Mouse (Mus musculus): Measurements from ENCODE around the gene E430018J23Rik. TPM values are rescaled to one million over a fixed set of nuclear protein-coding genes. Genes with fewer than 3 reads are reported as not detected.
"Not testable (repeated sequence)": the region's sequence is repeated elsewhere in the genome, so short reads cannot be mapped to it uniquely, and the experiment has no call there.

The E430018J23Rik gene
- 4.4 and 4.9 TPM in 2 replicates for polyA plus RNA-seq (2015; fragmentation: Nextera tagmentation; extraction: Ambion mirVana)

DNA sequence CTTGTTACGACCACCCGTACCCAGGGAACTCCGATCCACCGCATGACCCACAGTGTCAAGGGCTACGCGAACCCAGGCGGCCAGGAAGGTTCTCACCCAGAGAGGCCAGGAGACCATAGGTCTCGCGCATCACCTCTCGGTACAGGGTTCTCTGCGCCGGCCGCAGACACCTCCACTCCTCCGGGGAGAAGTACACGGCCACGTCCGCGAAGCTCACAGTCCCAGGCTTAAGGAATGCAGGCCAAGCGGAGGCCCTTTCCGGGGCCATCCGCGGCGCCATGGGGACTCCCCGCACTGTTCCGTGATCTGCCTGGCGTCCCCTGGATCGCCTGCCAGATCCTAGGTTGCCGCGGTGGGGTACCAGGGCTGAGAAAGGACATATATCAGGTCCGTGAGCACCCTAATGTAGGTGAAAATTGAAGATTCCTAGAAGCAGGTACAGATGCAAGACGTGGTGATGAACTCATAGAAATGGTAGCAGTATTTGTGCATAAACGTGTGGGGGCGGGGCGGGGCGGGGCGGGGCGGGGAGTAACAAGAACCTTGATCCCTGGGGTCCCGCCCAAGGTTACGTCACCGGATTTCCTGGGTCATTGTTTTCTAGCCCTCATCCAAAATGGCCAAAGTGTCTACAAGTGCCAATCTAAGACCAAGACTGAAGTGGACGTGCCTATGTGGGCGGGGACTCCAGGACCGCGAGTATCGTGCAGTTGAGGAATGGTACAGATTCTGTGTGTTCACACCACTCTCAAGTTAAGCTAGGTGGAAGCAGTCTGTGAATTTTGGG is at the start of gene E430018J23Rik:
E430018J23Rik (minus strand) TSS at position 473 of the 787 bp plus-strand sequence.
- peak; percentile 95 for DNase-seq (ENCODE audit: low spot score)

DNA sequence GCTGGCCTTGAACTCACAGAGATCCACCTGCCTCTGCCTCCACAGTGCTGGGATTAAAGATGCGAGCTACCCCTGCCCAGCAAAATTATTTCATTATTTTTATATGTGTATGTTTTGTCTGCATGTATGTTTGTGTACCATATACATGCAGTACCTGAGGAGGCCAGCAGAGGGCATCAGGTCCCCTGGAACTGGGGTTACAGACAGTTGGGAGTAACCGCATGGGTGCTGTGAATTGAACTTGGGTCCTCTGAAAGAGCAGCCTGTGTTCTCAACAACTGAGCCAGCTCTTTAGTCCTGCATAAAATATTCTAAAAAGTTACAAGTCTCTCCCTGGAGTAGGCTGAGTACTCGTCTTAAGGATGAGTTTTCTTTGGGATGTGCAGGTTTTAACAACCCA is 44.3 kb upstream of the E430018J23Rik start:
- peak; percentile 24 for DNase-seq (ENCODE audit: low spot score)

DNA sequence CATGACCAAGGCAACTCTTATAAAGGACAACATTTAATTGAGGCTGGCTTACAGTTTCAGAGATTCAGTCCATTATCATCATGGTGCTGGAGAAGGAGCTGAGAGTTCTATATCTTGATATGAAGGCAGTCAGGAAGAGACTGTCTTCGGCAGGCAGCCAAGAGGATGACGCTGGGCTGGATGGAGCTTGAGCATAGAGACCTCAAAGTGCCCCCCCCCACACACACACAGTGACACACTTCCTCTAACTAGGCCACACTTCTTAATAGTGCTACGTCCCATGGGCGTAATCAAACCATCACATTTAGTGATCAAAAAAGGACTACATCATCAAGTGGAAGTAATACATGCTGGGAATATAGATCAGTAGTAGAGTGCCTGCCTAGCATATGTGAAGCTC is 41.8 kb upstream of the E430018J23Rik start:
- DNase-seq (ENCODE audit: low spot score) = no peak

DNA sequence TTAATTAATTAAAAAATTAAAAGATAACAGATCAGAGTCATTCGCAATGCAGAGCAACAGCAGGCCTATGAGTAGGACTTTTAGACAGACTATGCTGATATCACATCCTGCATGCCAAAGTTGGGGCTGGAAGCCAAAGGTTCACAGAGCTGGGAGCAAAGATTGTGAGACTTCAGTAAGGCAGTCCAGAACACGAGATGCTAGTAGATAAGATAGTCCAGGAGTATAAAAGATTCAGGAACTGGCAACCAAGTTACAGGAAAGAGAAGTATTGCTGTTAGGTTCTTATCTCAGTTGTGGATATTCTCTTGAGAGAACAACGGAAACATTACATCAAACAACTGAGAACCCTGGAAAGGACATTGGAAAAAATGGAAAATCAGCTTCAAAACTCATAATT is 32.9 kb upstream of the E430018J23Rik start:
- no peak for DNase-seq (ENCODE audit: low spot score)

DNA sequence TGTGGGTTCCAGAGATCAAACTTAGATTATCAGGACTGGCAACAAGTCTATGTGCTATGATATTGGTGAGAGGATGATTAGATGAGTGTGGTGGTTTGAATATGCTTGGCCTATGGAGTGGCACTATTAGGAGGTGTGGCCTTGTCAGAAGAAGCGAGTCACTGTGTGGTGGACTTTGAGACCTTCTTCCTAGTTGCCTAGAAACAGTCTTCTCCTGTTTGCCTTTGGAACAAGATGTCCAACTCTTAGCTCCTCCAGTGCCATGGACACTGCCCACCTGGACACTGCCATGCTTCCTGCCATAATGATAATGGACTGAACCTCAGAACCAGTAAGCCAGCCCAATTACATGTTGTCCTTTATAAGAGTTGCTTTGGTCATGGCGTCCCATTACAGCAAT is 32.5 kb upstream of the E430018J23Rik start:
- DNase-seq (ENCODE audit: low spot score) = no peak

DNA sequence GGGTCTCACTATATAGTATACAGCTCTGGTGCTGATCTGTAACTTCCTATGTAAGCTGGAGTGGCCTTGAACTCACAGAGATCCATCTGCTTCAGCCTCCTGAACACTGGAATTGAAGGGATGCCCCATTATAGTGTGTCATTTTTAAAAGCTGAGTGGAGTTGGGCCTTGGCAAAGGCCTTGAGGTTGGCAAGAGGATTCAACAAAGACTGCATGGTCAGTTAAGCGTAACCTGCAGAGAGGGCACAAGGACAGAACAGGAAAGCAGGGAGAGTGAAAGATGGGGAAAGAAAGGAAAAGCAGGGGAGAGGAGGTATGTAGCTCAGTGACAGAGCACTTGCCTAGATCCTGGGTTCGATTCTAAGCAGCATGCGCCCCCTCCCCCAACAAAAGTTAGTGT is 31.9 kb upstream of the E430018J23Rik start:
- no peak for DNase-seq (ENCODE audit: low spot score)

DNA sequence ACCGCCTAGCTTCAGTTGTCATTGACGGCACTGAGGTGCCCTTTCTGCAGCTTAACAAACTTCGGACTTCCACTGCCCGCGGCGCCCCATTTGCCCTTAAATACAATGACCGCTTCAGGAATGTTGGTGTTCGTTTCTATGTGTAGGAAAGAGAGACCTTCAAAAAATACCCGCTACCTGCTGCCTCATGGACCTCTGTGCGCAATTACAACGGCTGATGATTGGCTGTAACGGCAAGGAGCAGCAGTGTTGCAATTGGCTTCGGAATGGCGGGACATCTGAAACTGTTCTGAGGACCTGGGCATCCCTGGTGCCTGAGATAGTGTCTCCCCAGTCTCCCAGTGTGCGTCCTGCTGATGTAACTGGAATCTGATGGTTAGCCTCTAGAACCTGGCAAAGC is 28.8 kb upstream of the E430018J23Rik start:
- DNase-seq (ENCODE audit: low spot score) = no peak

DNA sequence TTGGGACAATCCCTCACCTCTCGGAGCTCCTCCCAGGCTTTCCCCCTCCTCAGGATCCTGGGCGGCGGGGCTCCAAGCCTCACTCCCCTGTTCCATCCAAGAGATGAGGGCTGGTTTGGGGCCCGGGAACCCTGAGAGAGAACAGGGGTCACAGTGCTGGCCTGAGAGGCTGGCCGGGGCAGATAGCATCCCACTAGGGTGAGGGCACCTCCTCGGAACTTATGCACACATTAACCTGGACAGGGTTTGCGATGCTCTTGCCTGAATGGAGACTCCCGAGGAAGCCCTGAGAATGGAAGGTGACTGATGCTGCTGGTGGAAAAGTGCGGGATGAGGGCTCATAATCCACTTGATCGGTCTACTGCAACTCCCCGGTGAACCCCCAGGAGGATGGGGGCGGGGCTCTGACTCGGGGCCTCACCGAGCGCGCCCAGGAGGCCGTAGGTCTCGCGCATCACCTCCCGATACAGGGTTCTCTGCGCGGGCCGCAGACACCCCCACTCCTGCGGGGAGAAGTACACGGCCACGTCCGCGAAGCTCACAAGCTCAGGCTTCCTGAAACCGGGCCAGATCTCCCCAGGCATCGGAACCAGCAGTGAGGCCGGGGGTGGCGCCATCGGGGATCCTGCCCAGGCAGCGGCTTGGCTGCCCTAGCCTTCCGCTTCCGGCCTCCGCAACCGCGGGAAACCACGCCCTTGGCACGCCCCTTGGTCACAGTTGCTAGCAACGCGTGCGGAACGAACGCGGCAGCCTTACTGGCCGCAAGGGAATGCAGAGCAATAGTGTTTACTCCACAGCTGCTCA is 28.2 kb upstream of the E430018J23Rik start, which contains the start of gene Zfp688:
Zfp688 (minus strand) TSS at position 681 of the 804 bp plus-strand sequence.
- DNase-seq (ENCODE audit: low spot score) = peak; percentile 96

DNA sequence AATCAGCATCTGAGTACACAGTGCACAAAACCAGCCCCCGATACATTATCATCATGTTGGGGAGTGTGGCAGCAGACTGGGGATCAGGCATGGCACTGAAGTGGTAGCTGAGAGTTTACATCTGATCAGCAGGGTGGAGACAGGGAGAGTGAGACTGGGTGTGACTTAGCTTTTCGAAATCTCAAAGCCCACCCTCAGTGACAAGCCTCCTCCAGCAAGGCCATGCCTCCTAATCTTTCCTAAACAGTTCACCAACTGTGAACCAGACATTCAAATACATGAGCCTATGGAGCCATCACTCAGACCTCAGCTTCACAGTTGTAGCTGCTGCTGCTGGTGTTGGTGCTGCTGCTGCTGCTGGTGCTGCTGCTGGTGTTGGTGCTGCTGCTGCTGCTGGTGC is 18.0 kb upstream of the E430018J23Rik start:
- no peak for DNase-seq (ENCODE audit: low spot score)

DNA sequence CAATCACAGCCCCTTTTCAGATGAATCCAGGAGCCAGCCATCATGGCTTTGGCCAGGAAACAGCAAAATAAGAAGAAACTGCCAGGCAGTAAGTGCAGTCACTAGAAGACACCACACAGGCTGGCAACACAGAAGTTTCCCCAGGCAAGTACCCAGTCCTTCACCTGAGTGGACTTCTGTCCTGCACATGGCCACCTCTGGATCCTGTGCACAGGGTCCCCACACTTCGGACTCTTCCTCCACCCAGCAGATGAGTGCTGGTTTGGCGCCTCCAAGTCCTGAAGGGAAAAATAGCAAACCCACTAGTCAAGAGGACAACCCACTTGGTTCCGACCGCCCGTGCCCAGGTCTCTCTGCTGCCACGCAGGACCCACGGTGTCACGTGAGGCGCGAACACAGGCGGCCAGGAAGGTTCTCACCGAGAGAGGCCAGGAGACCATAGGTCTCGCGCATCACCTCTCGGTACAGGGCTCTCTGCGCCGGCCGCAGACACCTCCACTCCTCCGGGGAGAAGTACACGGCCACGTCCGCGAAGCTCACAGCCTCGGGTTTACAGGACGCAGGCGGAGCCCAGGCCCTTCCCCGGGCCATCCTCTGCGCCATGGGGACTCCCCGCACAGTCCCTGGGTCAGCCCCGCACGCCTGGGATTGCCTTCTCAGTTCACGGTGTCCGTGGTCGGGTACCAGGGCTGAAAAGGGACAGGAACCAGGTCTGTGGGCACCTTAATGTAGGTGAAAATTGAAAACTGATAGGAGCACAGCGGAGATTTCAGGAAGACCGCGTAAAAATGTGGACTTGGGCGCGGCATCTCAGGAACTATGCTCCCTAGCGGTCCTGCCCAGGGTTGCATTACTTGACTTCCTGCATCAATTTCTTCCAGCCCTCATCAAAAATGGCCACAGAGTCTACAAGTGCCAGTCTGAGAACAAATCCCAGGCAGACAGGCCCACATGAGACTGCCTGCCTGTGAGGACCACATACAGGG is 12.9 kb upstream of the E430018J23Rik start, which contains the start of gene Zfp764:
Zfp764 (minus strand) TSS at position 821 of the 986 bp plus-strand sequence.
- DNase-seq (ENCODE audit: low spot score) = peak; percentile 89

DNA sequence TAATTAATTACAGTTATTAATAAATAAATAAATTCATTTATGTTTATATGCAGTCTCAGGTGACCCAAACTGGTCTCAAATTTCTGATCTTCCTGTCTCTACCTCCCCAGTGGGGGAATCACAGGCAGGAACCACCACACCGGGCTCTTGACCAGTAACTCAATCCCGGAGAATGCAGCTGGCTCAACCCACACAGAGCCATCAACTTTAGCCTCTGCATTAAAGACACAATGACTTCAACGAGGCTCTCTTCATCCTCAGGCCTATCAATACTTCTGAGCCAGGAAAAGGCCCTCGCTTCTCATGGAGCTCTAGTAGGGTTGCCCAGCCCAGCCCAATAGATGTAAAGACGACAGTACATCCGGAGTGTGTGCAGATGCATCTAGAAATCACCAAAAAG is 10.7 kb upstream of the E430018J23Rik start:
- DNase-seq (ENCODE audit: low spot score) = not testable (repeated sequence)

DNA sequence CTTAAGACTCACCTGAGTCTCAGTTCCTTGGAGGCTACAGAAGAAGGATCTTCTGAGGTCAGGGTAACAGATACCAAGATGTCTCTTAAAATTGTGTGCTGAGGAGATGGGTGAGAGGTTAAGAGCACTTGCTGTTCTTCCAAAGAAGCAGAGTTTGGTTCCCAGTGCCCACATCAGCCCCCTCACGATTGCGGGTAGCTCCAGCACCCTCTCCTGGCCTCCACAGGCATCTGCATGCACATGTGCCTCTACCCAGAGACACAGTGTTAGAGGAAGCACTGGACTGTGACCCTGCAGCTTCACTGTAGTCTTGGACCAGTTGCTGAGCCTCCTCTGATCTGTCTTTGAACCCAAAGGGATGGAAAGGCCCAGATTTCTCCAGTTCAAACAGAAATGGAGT is 9.6 kb upstream of the E430018J23Rik start:
- peak; percentile 3 for DNase-seq (ENCODE audit: low spot score)

DNA sequence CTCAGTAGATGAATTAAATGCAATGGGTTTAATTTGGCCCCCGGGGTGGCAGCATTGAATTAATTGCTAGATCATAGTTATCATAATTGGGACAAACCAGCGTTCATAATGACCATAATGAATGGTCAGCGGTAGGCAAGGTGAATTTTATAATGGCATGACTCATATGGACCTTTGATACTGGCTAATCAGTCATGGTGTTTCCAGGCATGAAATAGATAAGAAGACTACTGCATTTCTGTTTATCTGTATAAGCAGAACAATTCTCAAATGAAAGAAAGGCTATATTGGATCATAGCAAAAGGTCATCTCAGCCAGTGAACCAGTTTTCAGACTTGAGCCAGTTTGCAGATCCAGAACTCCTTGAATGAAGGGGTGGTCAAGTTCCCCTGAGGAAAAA is 6.9 kb upstream of the E430018J23Rik start:
- DNase-seq (ENCODE audit: low spot score) = no peak

DNA sequence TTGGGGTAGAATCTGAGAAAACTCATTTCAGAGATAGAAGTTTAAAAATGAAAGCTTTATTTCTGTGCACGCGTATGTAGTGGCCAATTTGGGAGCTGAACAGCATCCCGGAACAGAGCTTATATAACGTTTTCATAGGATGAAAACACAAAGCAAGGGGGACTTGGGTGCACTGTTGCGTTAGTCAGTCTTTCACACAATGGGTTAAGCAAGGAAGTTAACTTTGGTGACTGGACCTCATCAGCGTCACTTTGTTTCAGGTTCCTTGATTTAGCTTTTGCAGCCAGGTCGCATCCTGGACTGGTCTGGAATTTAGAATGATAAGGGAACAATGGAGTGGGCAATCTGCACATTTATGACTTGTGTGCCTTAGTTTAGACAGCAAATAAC is 510 bp upstream of the E430018J23Rik start:
- no peak for DNase-seq (ENCODE audit: low spot score)

DNA sequence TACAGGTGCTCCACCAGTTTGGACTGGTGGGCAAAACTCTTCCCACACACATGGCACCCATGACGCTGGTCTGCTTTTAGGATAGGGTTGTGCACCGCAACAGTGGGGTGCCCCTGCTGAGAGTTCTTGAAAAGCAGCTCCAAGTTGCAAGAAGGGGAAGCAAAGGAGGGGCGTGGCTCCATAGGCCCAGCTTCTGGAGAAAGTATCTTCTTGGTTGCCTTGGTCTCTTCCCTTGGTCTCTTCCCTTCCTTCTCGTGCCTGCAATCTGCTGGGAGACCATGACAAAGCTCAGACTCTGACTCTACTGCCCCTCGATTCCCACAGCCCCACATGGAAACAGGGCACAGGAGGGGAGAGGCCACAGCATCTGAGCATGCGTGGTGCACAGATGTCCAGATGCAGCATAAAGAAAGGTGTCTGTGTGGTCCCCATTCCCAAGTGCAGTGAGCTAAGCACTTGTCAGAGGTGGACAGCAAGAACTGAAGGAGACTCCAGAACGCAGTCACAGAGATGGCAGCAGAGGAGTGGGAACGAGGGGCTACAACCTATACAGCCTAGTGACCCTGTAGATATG is 1.1 kb downstream of the E430018J23Rik start:
- DNase-seq (ENCODE audit: low spot score) = no peak

DNA sequence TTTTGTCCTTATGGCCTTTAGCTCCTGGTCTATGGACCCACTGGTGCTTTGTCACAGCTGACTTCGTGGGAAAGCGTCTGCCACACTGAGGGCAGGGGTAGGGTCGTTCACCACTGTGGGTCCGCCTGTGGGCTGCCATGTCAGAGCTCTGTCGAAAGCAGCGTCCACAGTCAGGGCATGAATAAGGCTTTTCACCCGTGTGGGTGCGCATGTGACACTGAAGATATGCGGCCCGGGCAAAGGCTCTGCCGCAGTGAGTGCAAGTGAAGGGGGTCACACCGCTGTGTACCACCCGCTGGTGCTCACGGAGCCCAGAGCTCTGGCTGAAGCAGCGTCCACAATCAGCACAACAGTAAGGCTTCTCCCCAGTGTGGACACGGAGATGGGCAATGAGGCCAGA is 1.9 kb downstream of the E430018J23Rik start:
- DNase-seq (ENCODE audit: low spot score) = no peak

DNA sequence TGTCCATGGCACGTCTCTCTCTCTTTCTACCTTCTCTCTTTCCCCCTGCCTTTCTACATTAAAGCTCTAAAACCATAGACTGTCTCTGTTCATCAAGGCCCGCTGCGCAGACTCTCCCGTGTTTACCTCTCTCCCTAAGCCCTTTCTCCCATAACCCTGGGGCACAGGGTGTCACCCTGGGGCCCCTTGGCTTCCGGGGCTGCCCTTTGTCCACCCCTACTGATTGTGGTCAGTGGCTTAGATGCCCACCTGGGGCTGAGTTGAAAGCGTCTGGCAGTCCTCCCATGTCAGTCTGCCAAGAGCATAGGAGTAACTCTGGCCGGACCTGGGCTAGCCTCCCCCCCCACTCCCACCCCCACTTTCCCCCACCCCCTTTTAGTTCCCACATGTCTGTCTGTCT is 3.1 kb downstream of the E430018J23Rik start:
- no peak for DNase-seq (ENCODE audit: low spot score)

DNA sequence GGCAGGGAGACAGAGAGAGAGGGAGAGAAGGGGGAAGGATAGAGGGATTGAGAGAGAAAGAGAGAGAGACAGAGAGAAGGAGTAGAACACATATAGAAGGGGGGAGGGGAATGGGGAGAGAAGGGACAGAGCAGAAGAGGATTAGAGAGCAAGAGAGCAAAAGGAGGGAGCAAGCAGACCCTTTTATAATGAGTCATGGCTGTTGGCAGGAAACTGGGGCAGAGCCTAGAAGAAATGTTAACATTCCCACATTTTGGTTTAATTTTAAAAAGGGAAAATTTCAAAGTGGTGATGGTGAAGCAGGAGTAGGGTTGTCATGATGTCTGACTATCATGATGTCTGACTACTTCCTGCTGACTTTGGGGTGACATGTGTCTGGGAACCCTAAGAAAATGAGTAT is 5.2 kb downstream of the E430018J23Rik start:
- not testable (repeated sequence) for DNase-seq (ENCODE audit: low spot score)

DNA sequence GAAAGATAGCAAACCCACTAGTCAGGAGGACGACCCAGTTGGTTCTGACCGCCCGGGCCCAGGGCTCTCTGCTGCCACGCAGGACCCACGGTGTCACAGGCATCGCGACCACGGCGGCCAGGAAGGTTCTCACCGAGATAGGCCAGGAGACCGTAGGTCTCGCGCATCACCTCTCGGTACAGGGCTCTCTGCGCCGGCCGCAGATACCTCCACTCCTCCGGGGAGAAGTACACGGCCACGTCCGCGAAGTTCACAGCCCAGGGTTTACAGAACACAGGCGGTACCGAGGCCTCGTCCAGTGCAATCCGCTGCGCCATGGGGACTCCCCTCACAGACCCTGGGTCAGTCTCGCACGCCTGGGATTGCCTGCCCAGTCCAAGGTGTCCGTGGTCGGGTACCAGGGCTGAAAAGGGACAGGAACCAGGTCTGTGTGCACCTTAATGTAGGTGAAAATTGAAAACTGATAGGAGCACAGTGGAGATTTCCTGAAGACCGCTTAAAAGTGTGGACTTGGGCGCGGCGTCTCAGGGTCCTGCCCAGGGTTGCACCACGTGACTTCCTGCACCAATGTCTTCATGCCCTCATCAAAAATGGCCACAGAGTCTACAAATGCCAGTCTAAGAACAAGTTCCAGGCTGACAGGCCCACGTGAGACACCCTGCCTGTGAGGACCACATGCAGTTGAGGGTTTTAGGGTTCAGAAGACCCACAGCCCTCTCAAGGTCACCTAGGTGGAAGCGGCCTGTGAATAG is 6.6 kb downstream of the E430018J23Rik start, which contains the start of gene 9130019O22Rik:
9130019O22Rik (minus strand) TSS at position 526 of the 752 bp plus-strand sequence.
- peak; percentile 91 for DNase-seq (ENCODE audit: low spot score)

DNA sequence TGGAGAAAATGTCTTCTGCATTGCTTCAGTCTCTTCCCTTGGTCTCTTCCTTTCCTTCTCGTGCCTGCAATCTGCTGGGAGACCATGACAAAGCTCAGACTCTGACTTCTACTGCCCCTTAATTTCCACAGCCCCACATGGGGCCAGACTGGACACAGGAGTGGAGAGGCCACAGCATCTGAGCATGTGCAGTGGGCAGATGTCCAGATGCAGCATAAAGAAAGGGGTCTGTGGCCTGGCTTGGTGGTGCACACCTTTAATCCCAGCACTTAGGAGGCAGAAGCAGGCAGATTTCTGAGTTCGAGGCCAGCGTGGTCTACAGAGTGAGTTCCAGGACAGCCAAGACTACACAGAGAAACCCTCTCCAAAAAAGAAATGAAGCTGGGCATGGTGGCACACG is 7.9 kb downstream of the E430018J23Rik start:
- not testable (repeated sequence) for DNase-seq (ENCODE audit: low spot score)

Measured in thymus, postnatal 0 days (tissue).